Mouse (Mus musculus): Measurements from ENCODE around the gene Plekha5. TPM values are rescaled to one million over a fixed set of nuclear protein-coding genes. Genes with fewer than 3 reads are reported as not detected.
"Not testable (repeated sequence)": the region's sequence is repeated elsewhere in the genome, so short reads cannot be mapped to it uniquely, and the experiment has no call there.

Plekha5 gene
- polyA plus RNA-seq, 1 experiment from 2014 or later: 40.3 TPM

DNA sequence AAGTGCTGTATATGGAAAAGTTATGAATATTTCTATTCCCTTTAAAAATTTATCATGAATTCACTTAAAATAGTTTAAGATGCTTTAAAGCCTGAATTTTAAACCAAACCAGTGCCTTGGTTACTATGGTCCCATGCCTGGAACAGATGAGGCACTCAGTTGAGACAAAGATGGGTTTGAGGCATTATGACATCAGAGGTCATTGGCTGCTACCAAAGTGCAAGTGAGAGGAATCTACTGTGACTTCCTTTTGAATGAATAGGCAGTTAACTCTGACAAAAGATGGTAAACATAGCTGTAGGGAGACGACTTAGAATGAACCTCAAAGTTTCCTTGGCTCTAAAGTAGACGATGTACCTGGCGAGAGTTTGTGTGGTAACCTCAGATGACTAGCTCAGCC is 92.3 kb downstream of the Plekha5 start:
- Histone ChIP-seq H3K4me1 (replicated peaks) (peaks cover 38% of the 10 kb centered on the region), H3K4me3 (no peak overlapping the region), H3K36me3 (no peaks in the 10 kb centered on the region), H3K4me2 (no peak overlapping the region), H3K9me3 (no peaks in the 10 kb centered on the region), H3K27me3 (no peaks in the 10 kb centered on the region), H3K27ac (replicated peaks) (no peak overlapping the region), H3K9ac (no peak overlapping the region)
- 70% methylated on average over 3 of the region's 3 CpGs for WGBS
- no peak for ATAC-seq (ENCODE audit: low FRiP score, low read depth)

DNA sequence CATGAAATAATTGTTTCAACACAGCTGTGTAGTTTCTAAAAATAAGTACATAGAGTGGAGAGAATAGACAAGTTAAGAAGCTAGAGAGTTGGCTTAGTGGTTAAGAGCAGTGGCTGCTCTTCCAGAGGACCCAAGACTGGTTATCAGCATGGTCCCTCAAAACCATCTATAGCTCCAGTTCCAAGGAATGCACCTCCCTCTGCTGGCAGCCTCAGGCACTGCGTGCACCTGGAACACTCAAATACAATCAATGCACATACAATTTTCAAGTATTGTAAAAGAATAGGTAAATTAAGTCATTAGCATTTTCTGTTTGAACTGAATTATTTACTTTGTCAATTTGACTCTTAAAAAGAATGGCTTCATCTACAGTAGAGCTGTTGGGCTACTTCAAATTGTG is 93.3 kb downstream of the Plekha5 start:
- no peaks in the 10 kb centered on the region for H3K36me3 ChIP-seq
- ATAC-seq (ENCODE audit: low FRiP score, low read depth): no peak
- no peaks in the 10 kb centered on the region for H3K27me3 ChIP-seq
- no peak overlapping the region for H3K4me2 ChIP-seq
- peaks cover 35% of the 10 kb centered on the region for H3K4me1 ChIP-seq (replicated peaks)
- H3K9me3 ChIP-seq: no peaks in the 10 kb centered on the region
- H3K9ac ChIP-seq: no peak overlapping the region
- no peak overlapping the region for H3K4me3 ChIP-seq
- H3K27ac ChIP-seq (replicated peaks): no peak overlapping the region
- 61% methylated on average over 1 of the region's 1 CpGs for WGBS

DNA sequence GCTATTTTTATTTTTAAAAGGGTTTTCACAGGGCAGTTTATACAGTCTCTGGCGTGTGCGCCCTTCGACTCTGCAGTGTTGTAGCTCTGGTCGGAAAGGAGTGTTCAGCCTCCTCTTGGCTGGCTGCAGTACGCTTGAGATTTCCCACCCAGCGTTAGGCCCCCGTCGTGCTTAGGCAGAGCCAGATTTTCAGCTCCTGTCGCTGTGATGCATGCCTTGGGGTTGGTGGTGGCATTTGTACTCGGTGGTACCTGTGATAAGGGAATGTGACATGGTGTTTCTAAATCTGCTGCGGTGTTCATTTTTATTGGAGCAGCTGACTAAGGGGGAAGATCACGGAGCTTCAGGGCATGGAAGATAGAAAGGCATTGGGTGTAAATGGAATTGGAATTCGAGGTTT is 95.2 kb downstream of the Plekha5 start:
- peaks cover 21% of the 10 kb centered on the region for H3K4me1 ChIP-seq (replicated peaks)
- peak overlapping the region; percentile 43 for H3K27ac ChIP-seq (replicated peaks)
- peak; percentile 46; the same call in 1 of the 2 replicates for ATAC-seq (ENCODE audit: low FRiP score, low read depth)
- H3K27me3 ChIP-seq: no peaks in the 10 kb centered on the region
- WGBS: 57% methylated on average over 13 of the region's 13 CpGs
- H3K4me2 ChIP-seq: no peak overlapping the region
- H3K4me3 ChIP-seq: no peak overlapping the region
- no peak overlapping the region for H3K9ac ChIP-seq
- H3K9me3 ChIP-seq: no peaks in the 10 kb centered on the region
- H3K36me3 ChIP-seq: no peaks in the 10 kb centered on the region

DNA sequence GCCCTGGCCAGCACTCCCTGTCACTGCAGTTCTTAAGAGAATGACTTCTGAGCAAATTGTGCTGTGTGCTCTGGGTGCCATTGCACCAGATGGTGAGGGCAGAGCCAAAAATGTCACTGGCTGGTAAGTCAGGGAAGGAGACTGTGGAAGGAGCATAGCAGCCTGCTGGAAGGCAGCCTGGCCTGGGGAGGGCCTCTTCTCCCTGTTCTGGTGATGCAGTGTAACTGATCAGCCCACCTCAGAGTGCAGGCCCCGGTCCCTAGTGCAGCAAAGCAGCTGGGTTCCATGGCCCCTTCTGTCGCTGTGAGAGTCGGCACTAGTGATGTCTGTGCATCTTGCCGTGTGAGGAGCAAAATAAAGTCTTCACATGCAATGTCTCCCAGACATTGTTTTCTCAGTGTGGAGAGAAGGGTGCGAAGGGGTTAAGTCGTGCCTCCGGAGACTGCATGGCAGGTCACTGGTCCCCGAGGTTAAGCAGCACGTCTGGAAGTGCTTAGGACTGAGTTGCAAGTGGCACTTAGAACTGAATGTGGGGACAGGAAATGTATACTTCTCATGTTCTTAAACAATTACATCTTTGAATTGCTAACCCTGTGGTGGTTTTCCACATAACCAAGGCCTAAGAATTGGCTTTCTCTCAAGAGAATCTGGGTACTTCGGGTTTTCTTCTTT is 95.8 kb downstream of the Plekha5 start:
- Histone ChIP-seq H3K9me3 (no peaks in the 10 kb centered on the region), H3K4me1 (replicated peaks) (peaks cover 18% of the 10 kb centered on the region), H3K4me2 (no peak overlapping the region), H3K9ac (no peak overlapping the region), H3K27ac (replicated peaks) (peak overlapping the region; percentile 43), H3K27me3 (no peaks in the 10 kb centered on the region), H3K4me3 (no peak overlapping the region), H3K36me3 (no peaks in the 10 kb centered on the region)
- WGBS: 34% methylated on average over 10 of the region's 10 CpGs
- peak; percentile 81 for ATAC-seq (ENCODE audit: low FRiP score, low read depth)

DNA sequence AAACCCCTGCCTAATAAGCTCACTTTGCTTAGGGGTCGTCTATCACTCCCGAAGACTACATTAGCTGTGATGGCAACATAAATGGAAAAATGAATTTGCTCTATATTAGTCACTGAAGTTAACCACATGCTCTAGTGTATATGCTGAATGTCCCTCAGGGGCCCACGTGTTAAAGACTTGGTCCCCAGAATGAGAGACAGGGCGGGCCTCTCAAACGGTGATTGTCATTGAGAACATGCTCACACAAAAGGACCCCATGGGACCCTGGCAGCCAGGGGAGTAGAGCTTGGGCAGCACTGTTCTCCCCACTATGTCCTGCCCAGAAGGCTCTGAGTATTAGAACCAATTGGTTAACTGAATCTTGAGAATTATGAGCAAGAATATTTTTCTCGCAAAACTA is 97.1 kb downstream of the Plekha5 start:
- ATAC-seq (ENCODE audit: low FRiP score, low read depth): no peak
- peaks cover 14% of the 10 kb centered on the region for H3K4me1 ChIP-seq (replicated peaks)
- H3K27me3 ChIP-seq: no peaks in the 10 kb centered on the region
- no peak overlapping the region for H3K4me3 ChIP-seq
- H3K36me3 ChIP-seq: no peaks in the 10 kb centered on the region
- no peak overlapping the region for H3K9ac ChIP-seq
- H3K4me2 ChIP-seq: no peak overlapping the region
- WGBS: 50% methylated on average over 6 of the region's 6 CpGs
- no peaks in the 10 kb centered on the region for H3K9me3 ChIP-seq
- H3K27ac ChIP-seq (replicated peaks): no peak overlapping the region

DNA sequence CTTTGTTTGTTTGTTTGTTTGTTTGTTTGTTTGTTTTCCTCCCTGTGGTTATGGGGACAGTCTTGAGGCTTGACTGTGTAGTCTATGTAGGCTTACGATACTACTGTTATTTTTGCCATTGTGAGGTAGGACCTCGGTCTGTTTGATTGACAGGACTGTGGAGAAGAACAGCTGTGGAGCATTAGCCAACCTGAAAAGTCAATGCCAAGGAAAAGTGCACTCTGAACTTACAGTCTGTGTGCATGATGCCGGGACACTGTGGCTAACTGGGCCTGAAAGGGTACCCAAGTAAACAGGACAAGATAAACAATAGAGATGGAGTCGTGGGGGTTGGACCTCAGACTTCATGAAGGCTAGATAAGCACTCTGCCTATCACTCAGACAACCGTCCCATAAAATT is 98.0 kb downstream of the Plekha5 start:
- Histone ChIP-seq H3K27ac (replicated peaks) (no peak overlapping the region), H3K9me3 (no peaks in the 10 kb centered on the region), H3K36me3 (0 out of 2 replicates have a peak, but pooled peaks cover 5% of the 10 kb centered on the region), H3K27me3 (no peaks in the 10 kb centered on the region), H3K4me2 (no peak overlapping the region), H3K4me1 (replicated peaks) (peaks cover 14% of the 10 kb centered on the region), H3K9ac (no peak overlapping the region), H3K4me3 (no peak overlapping the region)
- WGBS: 59% methylated on average over 5 of the region's 5 CpGs
- ATAC-seq (ENCODE audit: low FRiP score, low read depth): no peak

DNA sequence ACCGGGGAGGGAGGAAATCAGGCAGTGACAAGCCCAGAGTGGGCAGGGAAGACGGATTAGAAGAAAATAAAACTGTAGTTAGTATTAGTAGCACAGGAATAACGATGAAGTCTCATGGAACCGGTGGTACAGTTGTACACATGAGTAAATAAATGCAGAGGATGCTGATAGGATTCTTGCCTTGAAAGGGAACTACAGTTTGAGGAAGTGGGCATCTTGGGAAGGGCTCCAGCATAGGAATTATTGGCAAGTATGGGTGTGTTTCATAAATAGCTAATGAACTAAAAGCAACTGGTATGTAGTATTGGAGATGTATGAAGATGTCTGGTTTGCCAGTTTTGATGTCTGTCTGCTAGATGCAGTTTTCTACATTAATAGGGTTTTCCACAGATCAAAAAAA is 99.7 kb downstream of the Plekha5 start:
- Histone ChIP-seq H3K36me3 (0 out of 2 replicates have a peak, but pooled peaks cover 5% of the 10 kb centered on the region), H3K9ac (no peak overlapping the region), H3K4me1 (replicated peaks) (peaks cover 14% of the 10 kb centered on the region), H3K9me3 (no peaks in the 10 kb centered on the region), H3K4me2 (no peak overlapping the region), H3K27ac (replicated peaks) (no peak overlapping the region), H3K4me3 (no peak overlapping the region), H3K27me3 (no peaks in the 10 kb centered on the region)
- 77% methylated on average over 4 of the region's 4 CpGs for WGBS
- no peak for ATAC-seq (ENCODE audit: low FRiP score, low read depth)

DNA sequence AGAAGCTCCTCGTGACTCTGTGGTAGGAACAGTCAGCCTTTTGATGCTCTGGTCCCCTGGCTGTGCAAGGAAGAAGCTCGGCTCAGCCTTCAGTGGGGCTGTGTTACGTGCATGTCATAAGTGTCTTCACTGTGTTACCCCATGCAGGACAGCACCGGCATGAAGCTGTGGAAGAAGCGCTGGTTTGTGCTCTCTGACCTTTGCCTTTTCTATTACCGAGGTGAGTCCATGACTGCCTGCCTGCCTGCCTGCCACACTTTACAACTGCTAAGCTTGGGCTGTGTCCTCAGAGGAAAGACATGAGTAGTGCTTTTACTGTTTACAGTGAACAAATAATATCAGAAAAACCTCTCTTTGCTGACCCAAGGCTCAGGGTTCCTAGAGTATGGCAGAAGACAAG is 104.6 kb downstream of the Plekha5 start:
- no peak overlapping the region for H3K27ac ChIP-seq (replicated peaks)
- H3K9ac ChIP-seq: no peak overlapping the region
- no peak overlapping the region for H3K4me2 ChIP-seq
- H3K9me3 ChIP-seq: no peaks in the 10 kb centered on the region
- H3K27me3 ChIP-seq: no peaks in the 10 kb centered on the region
- H3K36me3 ChIP-seq: peaks cover 13% of the 10 kb centered on the region
- no peaks in the 10 kb centered on the region for H3K4me1 ChIP-seq (replicated peaks)
- 88% methylated on average over 6 of the region's 6 CpGs for WGBS
- ATAC-seq (ENCODE audit: low FRiP score, low read depth): no peak
- H3K4me3 ChIP-seq: no peak overlapping the region

DNA sequence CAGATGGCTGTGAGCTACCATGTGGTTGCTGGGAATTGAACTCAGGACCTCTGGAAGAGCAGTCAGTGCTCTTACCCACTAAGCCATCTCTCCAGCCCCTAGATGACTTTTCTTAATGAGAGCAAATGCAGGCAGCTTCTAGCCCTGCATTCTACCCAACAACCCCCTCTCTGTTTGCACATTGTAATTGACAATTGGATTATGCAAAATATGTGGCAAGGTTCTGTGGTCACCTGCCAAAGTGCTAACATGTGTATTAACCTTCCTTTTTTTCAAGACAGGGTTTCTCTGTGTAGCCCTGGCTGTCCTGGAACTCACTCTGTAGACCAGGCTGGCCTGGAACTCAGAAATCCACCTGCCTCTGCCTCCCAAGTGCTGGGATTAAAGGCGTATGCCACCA is 109.0 kb downstream of the Plekha5 start:
- WGBS: 100% methylated on average over 1 of the region's 1 CpGs
- H3K9me3 ChIP-seq; H3K9ac ChIP-seq; H3K4me3 ChIP-seq; ATAC-seq (ENCODE audit: low FRiP score, low read depth); H3K27me3 ChIP-seq; H3K4me2 ChIP-seq; H3K4me1 ChIP-seq (replicated peaks); H3K27ac ChIP-seq (replicated peaks): not testable (repeated sequence)
- peaks cover 23% of the 10 kb centered on the region for H3K36me3 ChIP-seq

DNA sequence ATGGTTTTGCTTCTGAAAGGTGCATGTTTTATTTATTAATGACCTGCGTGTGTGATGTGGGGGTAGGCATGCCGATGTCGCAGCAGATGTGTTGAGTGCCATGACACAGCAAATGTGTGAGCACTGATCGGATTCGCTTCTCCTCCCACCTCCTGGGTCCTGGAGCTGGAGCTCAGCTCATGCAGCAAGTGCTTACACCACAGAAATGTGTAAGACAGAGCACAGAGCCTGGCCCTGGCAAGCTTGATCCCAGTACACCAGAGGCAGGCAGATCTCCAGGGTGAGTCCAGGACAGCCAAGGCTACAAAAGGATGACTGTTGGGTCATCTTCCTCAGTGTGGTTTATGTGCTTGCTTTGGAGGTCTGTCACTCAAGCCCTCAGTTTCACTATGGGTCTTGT is 109.8 kb downstream of the Plekha5 start:
- WGBS: 75% methylated on average over 5 of the region's 5 CpGs
- H3K9me3 ChIP-seq: no peaks in the 10 kb centered on the region
- no peak overlapping the region for H3K27ac ChIP-seq (replicated peaks)
- H3K27me3 ChIP-seq: no peaks in the 10 kb centered on the region
- ATAC-seq (ENCODE audit: low FRiP score, low read depth): peak; percentile 52; the same call in 1 of the 2 replicates
- no peak overlapping the region for H3K9ac ChIP-seq
- peaks cover 24% of the 10 kb centered on the region for H3K36me3 ChIP-seq
- H3K4me1 ChIP-seq (replicated peaks): no peaks in the 10 kb centered on the region
- no peak overlapping the region for H3K4me3 ChIP-seq
- H3K4me2 ChIP-seq: no peak overlapping the region

DNA sequence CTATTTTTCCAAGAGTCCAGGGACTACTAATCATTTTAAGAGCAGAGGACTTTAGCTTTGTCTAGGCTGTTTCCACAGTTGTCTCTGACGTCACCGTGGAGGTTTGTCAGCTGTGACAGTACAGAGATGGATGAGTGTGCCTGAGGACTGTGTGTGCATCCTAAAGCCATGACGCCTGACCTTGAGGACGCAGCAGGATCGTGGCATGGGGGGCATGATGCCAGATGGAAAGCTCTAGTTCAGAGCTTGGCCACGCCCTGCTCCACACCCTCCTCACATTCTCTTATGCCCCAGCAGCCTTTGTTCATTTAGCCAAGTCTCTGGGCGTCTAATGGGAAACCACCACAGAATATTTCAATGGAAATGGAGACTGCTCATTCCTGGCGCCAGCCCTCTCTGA is 111.7 kb downstream of the Plekha5 start:
- no peaks in the 10 kb centered on the region for H3K27me3 ChIP-seq
- no peak overlapping the region for H3K9ac ChIP-seq
- H3K4me2 ChIP-seq: no peak overlapping the region
- 0 out of 2 replicates have a peak, but pooled peaks have one; percentile 24 for ATAC-seq (ENCODE audit: low FRiP score, low read depth)
- H3K4me1 ChIP-seq (replicated peaks): no peaks in the 10 kb centered on the region
- H3K4me3 ChIP-seq: no peak overlapping the region
- no peaks in the 10 kb centered on the region for H3K9me3 ChIP-seq
- H3K27ac ChIP-seq (replicated peaks): no peak overlapping the region
- H3K36me3 ChIP-seq: peaks cover 38% of the 10 kb centered on the region
- 73% methylated on average over 8 of the region's 8 CpGs for WGBS

DNA sequence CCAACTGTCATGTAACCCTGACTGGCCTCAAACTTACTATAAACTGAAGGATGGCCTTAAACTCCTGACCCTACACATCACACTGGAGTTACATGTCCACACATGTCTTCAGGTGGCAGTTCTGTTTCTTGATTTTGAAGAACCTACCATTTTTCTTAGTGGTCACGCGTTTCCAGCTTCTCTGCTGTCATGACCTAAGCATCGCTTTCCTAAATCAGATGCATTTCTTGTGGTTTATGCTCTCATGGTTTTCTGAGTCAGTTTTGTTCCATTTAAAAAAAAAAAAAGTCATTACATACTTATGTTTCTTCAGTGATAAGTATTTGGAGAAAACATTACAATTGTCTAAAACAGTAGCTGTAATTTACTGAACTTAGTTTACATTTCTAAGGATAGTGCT is 118.1 kb downstream of the Plekha5 start:
- no peak for ATAC-seq (ENCODE audit: low FRiP score, low read depth)
- H3K27me3 ChIP-seq: no peaks in the 10 kb centered on the region
- WGBS: 95% methylated on average over 3 of the region's 3 CpGs

More for the DNA sequence above, 118.1 kb downstream of the Plekha5 start:
- Histone ChIP-seq H3K27ac (replicated peaks) (no peak overlapping the region), H3K4me2 (no peak overlapping the region), H3K9me3 (no peaks in the 10 kb centered on the region), H3K4me3 (no peak overlapping the region), H3K36me3 (peaks cover 29% of the 10 kb centered on the region), H3K9ac (no peak overlapping the region), H3K4me1 (replicated peaks) (no peaks in the 10 kb centered on the region)
